Mouse (Mus musculus) cortical plate, adult 2 months (tissue): Measurements from ENCODE around the gene Hes5.

Experiments used
- CTCF ChIP-seq: fragments of 200-500 bp; IDR thresholded peaks from 2 replicates; pipeline ENCODE4 v1.5.1; 2011; ENCODE audit warnings: mild to moderate bottlenecking, control low read depth, low read length; ENCODE audit not compliant: insufficient read depth; ENCODE audit errors: extremely low read depth
- POLR2A ChIP-seq: fragments of 200-500 bp; IDR thresholded peaks from 2 replicates; pipeline ENCODE4 v1.6.1; 2011; ENCODE audit warnings: mild to moderate bottlenecking, low read length, control low read depth; ENCODE audit not compliant: insufficient read depth; ENCODE audit errors: extremely low read depth

DNA sequence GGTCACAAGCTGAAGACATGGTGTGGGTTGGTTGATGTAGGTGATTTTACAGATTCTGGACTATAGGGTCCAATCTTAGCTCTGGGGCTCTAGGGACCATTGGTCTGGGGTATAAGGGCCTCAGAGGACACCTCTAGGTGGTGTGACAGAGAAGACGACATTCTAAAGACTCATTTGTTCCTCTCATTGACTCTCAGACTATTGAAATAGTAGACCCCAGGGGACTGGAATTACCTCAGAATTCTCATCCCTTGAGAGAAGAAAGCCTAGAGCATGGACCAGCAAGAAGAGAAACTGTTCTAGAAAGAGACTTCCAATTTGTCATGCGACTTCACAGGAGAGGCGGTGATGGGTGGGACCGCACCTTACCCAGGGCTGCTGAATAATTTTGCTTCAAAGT is 46.5 kb upstream of the Hes5 start:
- TF ChIP-seq CTCF = no peak
- TF ChIP-seq POLR2A = no peak
